Mouse (Mus musculus) bone marrow macrophage, adult 2 months (primary cell): ENCODE measurements around the gene Mphosph10.

ENCODE experiments used
- CTCF ChIP-seq: IDR thresholded peaks from 2 replicates; pipeline ENCODE4 v1.5.1; 2012; ENCODE audit warnings: low read depth, mild to moderate bottlenecking, low read length, moderate library complexity
- POLR2A ChIP-seq: IDR thresholded peaks from 2 replicates; pipeline ENCODE4 v1.6.1; 2012; ENCODE audit warnings: mild to moderate bottlenecking, low read depth, low read length, borderline replicate concordance

DNA sequence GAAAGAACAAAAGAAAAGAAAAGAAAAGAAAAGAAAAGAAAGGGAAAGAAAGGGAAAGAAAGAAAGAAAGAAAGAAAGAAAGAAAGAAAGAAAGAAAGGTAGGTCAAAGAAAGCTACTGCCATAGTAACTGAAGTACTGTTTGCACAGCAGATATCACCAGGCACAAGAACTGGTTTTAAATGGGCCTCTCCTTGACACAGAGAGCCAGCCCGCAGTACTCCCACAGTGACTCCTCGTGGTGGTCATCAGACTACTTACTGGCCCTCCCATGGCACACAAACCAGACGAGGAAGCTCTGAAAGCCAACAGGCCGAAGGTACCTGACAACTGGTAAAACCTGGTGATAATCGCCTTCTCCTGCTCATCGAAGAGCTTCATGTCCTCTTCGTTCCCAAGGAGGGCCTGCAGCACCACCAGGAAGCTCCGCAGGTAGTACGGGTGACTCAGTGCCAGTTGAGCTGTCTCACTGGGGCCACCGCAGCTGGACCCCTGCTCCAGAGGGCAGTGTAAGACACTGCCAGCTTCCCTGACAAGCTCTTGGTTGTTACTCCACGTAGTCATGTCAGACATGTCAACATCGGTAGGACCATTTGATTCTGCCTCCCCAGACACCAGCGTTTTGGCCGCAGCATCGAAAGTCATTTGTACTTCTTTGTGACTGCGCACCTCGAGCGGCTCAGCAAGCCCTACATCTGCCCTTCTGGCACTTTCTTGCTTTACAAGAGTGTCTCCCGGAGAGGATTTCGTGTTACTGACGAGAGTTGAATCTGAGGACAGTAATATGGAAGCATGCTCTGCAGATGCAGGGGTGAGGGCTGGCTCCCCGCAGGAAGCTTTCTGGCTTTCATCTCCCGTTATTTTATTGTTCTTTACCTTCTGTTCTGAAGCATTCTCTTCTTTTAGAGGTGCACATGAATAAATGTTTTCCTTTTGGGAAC, 19.9 kb downstream of the Mphosph10 start:
- no peak for TF ChIP-seq POLR2A
- no peak for TF ChIP-seq CTCF
